Mouse (Mus musculus) intestine, embryonic 15.5 days (tissue): Measurements from ENCODE around the gene Aspdh. TPM values are rescaled to one million over a fixed set of nuclear protein-coding genes. Genes with fewer than 3 reads are reported as not detected.

Experiments used
- ATAC-seq: fragments of 200-750 bp; cut with Nextera tagmentation; 2 replicates; pipeline ENCODE4 v1.8.0; 2017; ENCODE audit warnings: moderate TSS enrichment, moderate library complexity
- H3K27ac ChIP-seq: fragments of 300-500 bp; sonication (generic); 2 replicates; pipeline ENCODE4 v1.5.1; 2015; ENCODE audit warnings: mild to moderate bottlenecking, inconsistent platforms
- H3K27me3 ChIP-seq: fragments of 300-500 bp; sonication (generic); replicated peaks from 2 replicates; pipeline ENCODE4 v1.6.1; 2015; ENCODE audit warnings: inconsistent platforms
- H3K36me3 ChIP-seq: fragments of 300-500 bp; sonication (generic); 2 replicates; pipeline ENCODE4 v1.6.1; 2015; ENCODE audit warnings: inconsistent platforms
- H3K4me1 ChIP-seq: fragments of 300-500 bp; sonication (generic); replicated peaks from 2 replicates; pipeline ENCODE4 v1.6.1; 2015; ENCODE audit warnings: inconsistent platforms
- H3K4me2 ChIP-seq: fragments of 300-500 bp; sonication (generic); replicated peaks from 2 replicates; pipeline ENCODE4 v1.6.1; 2015; ENCODE audit warnings: mild to moderate bottlenecking, inconsistent platforms
- H3K4me3 ChIP-seq: fragments of 300-500 bp; sonication (generic); replicated peaks from 2 replicates; pipeline ENCODE4 v1.5.1; 2015; ENCODE audit warnings: inconsistent platforms
- H3K9ac ChIP-seq: fragments of 300-500 bp; sonication (generic); 2 replicates; pipeline ENCODE4 v1.6.1; 2015; ENCODE audit warnings: inconsistent platforms
- H3K9me3 ChIP-seq: fragments of 300-500 bp; sonication (generic); 2 replicates; pipeline ENCODE4 v1.6.1; 2016; ENCODE audit warnings: inconsistent platforms
- WGBS: fragments of 180-500 bp; shearing (Covaris S2); methylation state at CpG from one replicate; pipeline ENCODE4 v1.1.7; 2015; 5-methylcytosine and 5-hydroxymethylcytosine counted together
- polyA plus RNA-seq: library from polyadenylated mRNA; unstranded; fragments of >200 nt; fragmentation: Nextera tagmentation; extraction: Ambion mirVana; gene quantifications from 2 replicates; pipeline ENCODE4 v1.2.1, GENCODE M21; 2015

The Aspdh gene
- polyA plus RNA-seq, 1 experiment from 2014 or later: 0.70 TPM

GRCm38 (mm10) chr7:44468644-44469285 is 3.6 kb downstream of the Aspdh start:
- Histone ChIP-seq H3K4me3 (peak overlapping the region; percentile 67), H3K27ac (no peak overlapping the region)
- WGBS: 64% methylated on average over 15 of the region's 15 CpGs

GRCm38 (mm10) chr7:44469677-44470675 is 4.8 kb downstream of the Aspdh start:
- Histone ChIP-seq H3K4me1 (peaks cover 30% of the 10 kb centered on the region), H3K9me3 (no peaks in the 10 kb centered on the region), H3K9ac (no peak overlapping the region), H3K4me2 (no peak overlapping the region), H3K4me3 (no peak overlapping the region), H3K27ac (no peak overlapping the region), H3K27me3 (peaks cover 7% of the 10 kb centered on the region), H3K36me3 (no peaks in the 10 kb centered on the region)
- ATAC-seq: no peak
- WGBS: 90% methylated on average over 16 of the region's 16 CpGs

More at GRCm38 (mm10) chr7:44468644-44469285, 3.6 kb downstream of the Aspdh start:
- Histone ChIP-seq H3K9ac (peak overlapping the region; percentile 71), H3K4me2 (peak overlapping the region; percentile 77), H3K36me3 (no peaks in the 10 kb centered on the region), H3K4me1 (peaks cover 25% of the 10 kb centered on the region), H3K9me3 (no peaks in the 10 kb centered on the region), H3K27me3 (peaks cover 9% of the 10 kb centered on the region)
- ATAC-seq: no peak

- peaks cover 14% of the 10 kb centered on the region for H3K27me3 ChIP-seq
- H3K9me3 ChIP-seq: no peaks in the 10 kb centered on the region
- H3K27ac ChIP-seq: no peak overlapping the region
- H3K9ac ChIP-seq: no peak overlapping the region
- 78% methylated on average over 16 of the region's 16 CpGs for WGBS
- no peak overlapping the region for H3K4me2 ChIP-seq
- H3K4me3 ChIP-seq: no peak overlapping the region
- peaks cover 30% of the 10 kb centered on the region for H3K4me1 ChIP-seq
- no peaks in the 10 kb centered on the region for H3K36me3 ChIP-seq
- no peak for ATAC-seq
Observed at GRCm38 (mm10) chr7:44470696-44471612, 5.8 kb downstream of the Aspdh start.

DNA sequence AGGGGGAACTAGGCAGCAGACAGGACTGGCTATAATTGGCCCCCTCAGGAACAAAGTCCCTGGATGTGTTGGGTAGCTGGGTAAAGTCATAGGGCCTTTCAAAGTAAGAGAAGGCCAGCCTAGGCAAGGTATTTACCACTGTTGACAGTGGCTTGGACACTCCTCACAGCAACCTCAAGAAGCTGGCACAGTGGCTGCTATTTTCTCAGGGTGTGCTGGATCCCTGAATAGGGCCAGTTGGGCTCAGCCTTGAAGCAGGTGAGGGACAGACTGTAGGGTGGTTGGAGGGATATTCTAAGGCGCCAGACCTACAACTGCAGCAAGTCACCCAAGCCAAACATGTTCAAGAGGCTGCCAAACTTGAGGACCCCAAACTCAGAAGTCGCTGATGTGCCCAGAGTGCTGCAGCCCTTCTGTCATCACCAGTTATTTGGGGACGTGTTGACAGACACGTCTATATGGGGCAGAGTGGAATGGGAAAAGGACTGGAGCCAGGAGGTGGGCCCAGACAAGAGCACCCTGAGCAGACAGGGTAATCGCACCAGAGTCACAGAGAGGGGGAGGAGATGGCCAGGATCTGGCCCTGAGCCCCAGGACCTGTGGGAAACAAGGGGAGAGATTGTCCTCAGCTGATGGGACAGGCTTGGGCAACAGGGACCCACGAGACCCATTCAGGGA is 6.8 kb downstream of the Aspdh start:
- no peak overlapping the region for H3K27ac ChIP-seq
- WGBS: 47% methylated on average over 6 of the region's 6 CpGs
- peaks cover 14% of the 10 kb centered on the region for H3K27me3 ChIP-seq
- H3K4me1 ChIP-seq: peaks cover 30% of the 10 kb centered on the region
- no peaks in the 10 kb centered on the region for H3K36me3 ChIP-seq
- H3K4me2 ChIP-seq: no peak overlapping the region
- no peak for ATAC-seq
- H3K9me3 ChIP-seq: no peaks in the 10 kb centered on the region
- H3K9ac ChIP-seq: no peak overlapping the region
- no peak overlapping the region for H3K4me3 ChIP-seq

DNA sequence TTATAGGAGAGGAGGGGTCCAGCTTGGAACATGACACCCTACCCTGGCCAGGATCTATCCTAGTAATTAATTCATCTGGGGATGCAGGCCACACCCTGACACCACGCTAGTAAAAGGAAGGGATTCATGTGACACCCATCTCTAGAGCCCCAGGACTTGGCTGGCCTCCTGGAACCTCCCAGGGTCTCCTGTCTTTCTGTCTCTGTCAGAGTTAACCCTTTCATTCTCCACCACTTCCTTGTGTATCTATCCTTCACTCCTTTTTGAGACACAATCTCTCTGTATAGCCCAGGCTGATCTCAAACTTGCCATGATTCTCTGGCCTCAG is 7.3 kb downstream of the Aspdh start:
- Histone ChIP-seq H3K4me2 (no peak overlapping the region), H3K9ac (no peak overlapping the region), H3K4me1 (peaks cover 25% of the 10 kb centered on the region), H3K4me3 (no peak overlapping the region), H3K27ac (no peak overlapping the region), H3K36me3 (no peaks in the 10 kb centered on the region), H3K27me3 (peaks cover 14% of the 10 kb centered on the region), H3K9me3 (no peaks in the 10 kb centered on the region)
- ATAC-seq: no peak
- WGBS: 17% methylated on average over 1 of the region's 1 CpGs

DNA sequence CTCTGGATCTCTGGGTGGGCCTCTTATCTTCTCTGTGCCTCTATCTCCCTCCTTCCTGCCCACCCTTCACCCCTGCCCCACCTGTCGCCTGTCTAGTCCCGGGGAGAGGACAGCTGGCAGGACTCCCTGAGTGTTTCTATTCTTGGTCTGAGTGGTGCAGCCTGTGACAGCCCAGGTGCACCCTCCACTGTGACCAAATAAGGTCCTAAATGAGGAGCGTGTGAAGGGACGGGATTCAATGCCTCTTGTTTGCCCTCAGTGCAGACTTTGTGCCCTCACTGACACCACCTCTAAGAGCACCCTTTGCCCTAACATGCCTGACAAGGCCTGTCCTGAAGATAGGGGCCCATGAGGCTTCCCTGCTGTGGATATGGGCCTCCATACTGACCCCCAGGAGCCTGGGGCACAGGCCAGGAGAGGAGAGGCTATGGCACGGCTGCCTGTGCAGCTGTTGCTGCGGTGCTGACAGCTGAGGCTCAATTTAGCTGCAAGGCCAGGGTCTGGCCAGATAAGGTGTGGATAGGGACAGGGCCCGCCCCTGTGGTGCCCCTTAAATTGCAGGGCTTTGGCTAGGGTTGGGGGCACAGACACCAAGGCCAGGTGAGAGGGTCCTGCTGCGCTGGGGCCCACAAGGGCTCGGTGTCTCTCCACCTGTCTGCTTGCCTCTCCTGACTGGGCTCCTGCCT is 7.9 kb downstream of the Aspdh start:
- no peaks in the 10 kb centered on the region for H3K36me3 ChIP-seq
- no peak overlapping the region for H3K4me2 ChIP-seq
- H3K27me3 ChIP-seq: peaks cover 14% of the 10 kb centered on the region
- H3K4me3 ChIP-seq: no peak overlapping the region
- H3K4me1 ChIP-seq: peaks cover 24% of the 10 kb centered on the region
- 37% methylated on average over 9 of the region's 9 CpGs for WGBS
- peak; percentile 19; the same call in 1 of the 2 replicates for ATAC-seq
- no peak overlapping the region for H3K9ac ChIP-seq
- no peaks in the 10 kb centered on the region for H3K9me3 ChIP-seq
- peak overlapping the region; percentile 44; the same call in 1 of the 2 replicates for H3K27ac ChIP-seq

DNA sequence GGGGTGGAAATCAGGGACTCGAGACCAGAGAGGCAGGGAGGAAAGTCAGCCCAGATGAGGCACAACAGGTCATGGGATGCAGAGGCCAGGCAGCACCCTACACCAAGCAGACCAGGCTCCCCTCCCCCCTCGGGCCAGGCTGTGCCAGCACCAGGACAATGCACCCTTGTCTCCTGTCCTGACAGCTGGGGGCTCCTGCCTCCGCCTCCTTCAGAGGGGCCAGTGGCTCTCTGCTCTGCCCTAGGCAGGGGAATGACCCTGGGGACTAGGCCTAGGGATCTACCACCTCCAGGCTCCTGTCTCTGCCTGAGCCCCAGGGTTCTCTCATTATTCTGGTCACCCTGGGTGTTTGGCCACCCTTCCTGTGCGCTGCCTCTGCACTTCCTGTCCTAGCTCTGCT is 9.2 kb downstream of the Aspdh start:
- Histone ChIP-seq H3K4me3 (no peak overlapping the region), H3K36me3 (no peaks in the 10 kb centered on the region), H3K27me3 (peaks cover 14% of the 10 kb centered on the region), H3K4me2 (no peak overlapping the region), H3K4me1 (peaks cover 18% of the 10 kb centered on the region), H3K9ac (no peak overlapping the region), H3K9me3 (no peaks in the 10 kb centered on the region), H3K27ac (0 out of 2 replicates have a peak overlapping the region, but pooled peaks have one; percentile 18)
- ATAC-seq: peak; percentile 66
- WGBS: 30% methylated on average over 4 of the region's 4 CpGs

- no peak for ATAC-seq
Observed at GRCm38 (mm10) chr7:44475046-44475614, 9.9 kb downstream of the Aspdh start.

DNA sequence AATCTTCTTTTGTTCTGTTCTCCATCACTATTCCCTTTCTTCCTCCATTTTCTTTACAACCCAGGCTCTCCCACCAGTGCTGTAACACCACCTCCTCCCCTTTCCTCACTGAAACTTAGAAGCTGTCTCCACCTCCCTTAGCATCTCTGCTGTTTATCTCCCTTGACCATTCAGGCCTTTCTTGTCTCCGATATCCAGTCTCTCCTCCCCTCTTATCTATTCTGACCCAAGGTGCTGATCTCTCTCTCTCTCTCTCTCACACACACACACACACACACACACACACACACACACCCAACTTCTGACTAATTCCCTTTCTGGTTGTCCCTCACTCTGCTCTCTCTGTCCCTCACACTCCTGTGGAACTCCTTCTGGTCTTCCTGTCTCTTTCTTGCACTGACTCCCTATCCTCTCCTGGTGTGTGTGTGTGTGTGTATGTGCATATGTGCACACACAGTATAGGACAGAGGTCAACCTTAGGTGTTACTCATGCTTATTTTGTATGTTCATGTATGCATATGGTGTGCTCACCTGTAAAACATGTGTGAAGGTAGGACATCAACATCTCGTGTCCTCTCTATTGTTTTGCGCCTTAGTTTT is 17.7 kb downstream of the Aspdh start:
- Histone ChIP-seq H3K36me3 (no peaks in the 10 kb centered on the region), H3K4me3 (no peak overlapping the region), H3K4me1 (no peaks in the 10 kb centered on the region), H3K9ac (no peak overlapping the region), H3K27ac (no peak overlapping the region), H3K4me2 (no peak overlapping the region), H3K9me3 (no peaks in the 10 kb centered on the region), H3K27me3 (no peaks in the 10 kb centered on the region; the same call in 1 of the 2 replicates)
- 67% methylated on average over 3 of the region's 3 CpGs for WGBS
- peak; percentile 39; the same call in 1 of the 2 replicates for ATAC-seq

More at GRCm38 (mm10) chr7:44475046-44475614, 9.9 kb downstream of the Aspdh start:
- Histone ChIP-seq H3K27me3 (peaks cover 14% of the 10 kb centered on the region), H3K4me3 (no peak overlapping the region), H3K36me3 (no peaks in the 10 kb centered on the region), H3K9me3 (no peaks in the 10 kb centered on the region), H3K4me2 (no peak overlapping the region), H3K27ac (no peak overlapping the region), H3K4me1 (peaks cover 18% of the 10 kb centered on the region), H3K9ac (no peak overlapping the region)
- 43% methylated on average over 5 of the region's 5 CpGs for WGBS

GRCm38 (mm10) chr7:44484109-44484508 is 18.9 kb downstream of the Aspdh start:
- H3K4me3 ChIP-seq: no peak overlapping the region
- no peak for ATAC-seq
- no peaks in the 10 kb centered on the region for H3K4me1 ChIP-seq
- no peaks in the 10 kb centered on the region for H3K36me3 ChIP-seq
- H3K27ac ChIP-seq: no peak overlapping the region
- no peak overlapping the region for H3K4me2 ChIP-seq
- WGBS: 94% methylated on average over 1 of the region's 1 CpGs
- H3K27me3 ChIP-seq: no peaks in the 10 kb centered on the region; the same call in 1 of the 2 replicates
- H3K9ac ChIP-seq: no peak overlapping the region
- H3K9me3 ChIP-seq: no peaks in the 10 kb centered on the region
